Mouse (Mus musculus): ENCODE measurements at regions not wholly inside any gene's neighbourhood (a gene's known extent, or its start where the extent isn't known, plus 50 kb on each side); places are given as distances from the start of the nearest gene placed in this dataset.

DNA sequence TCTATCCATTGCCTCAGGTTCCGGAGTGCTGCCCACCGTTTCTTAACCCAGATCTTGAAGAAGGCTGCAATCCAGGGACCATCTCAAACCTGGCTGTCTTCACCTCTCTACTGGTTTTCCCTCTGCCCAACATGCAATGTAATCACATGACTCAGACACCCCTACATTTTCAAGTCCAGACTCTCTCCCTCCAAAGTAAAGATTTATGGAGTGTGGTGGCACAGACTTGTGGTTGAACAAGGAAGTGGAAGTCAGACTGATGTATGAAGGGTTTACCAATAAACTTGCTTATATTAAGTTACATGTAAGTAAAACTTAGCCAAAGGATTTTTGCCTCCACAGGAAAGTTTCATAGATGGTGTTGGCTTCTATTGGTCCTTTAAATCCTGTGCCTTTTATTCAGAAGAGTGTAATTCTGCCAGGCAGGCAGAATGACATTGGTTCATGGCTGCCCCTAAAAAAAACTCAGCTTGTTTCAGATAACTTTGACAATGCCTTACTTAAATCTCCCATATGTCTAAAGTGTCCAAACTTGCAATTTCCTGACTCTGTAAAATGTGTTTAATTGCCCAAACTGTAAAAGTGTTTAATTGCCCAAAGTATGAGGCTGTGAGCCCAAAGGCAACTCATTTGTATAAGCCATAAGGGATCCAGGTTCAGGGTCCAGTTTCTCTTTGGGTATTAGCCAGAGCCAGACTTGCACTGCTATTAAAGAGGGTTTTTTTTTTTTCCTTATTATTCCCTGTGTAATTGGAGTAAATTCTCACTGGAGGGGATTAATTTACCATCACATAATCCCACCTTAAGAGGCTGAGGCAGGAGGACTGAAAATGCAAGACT lies 61.7 kb upstream of the Mfge8 start:
- H3K36me3 ChIP-seq (replicated peaks in 1 of 2; ENCODE audit: control insufficient read depth in 1 of 2, insufficient read depth in 1 of 2, low read length in 1 of 2) = no peaks in the 10 kb centered on the region
- H3K4me1 ChIP-seq (ENCODE audit: control insufficient read depth in 1 of 2, insufficient read depth in 2 of 2) = peaks cover 0 to 4% of the 10 kb centered on the region in 2 experiments; a peak in 2 of 4 replicates
- H3K4me3 ChIP-seq (replicated peaks in 1 of 3; ENCODE audit: low read depth in 2 of 3, low read length in 2 of 3, poor library complexity in 1 of 3) = no peak overlapping the region
- H3K27ac ChIP-seq (ENCODE audit: insufficient read depth, low read depth) = no peak overlapping the region
- H3K27me3 ChIP-seq (replicated peaks) = peaks cover 31% of the 10 kb centered on the region
- in situ Hi-C loops (cut with MboI; ENCODE audit: low pct_ligation_motif_present, low pct_unique_long_range_greater_than_20kb, low sequenced_read_pairs) = no loop called here
- H3K9me3 ChIP-seq (replicated peaks; ENCODE audit: low read length) = peaks cover 3% of the 10 kb centered on the region
- dilution Hi-C loops (cut with MboI; ENCODE audit: extremely low pct_ligation_motif_present, extremely low pct_unique_long_range_greater_than_20kb, low sequenced_read_pairs) = no loop called here
- H3K9ac ChIP-seq (ENCODE audit: insufficient read depth, low read depth) = no peak overlapping the region
- DNase-seq (ENCODE audit: extremely low read depth) = no peak
- H3K79me2 ChIP-seq (replicated peaks; ENCODE audit: control insufficient read depth, extremely low read depth, insufficient read depth, poor library complexity, severe bottlenecking) = no peaks in the 10 kb centered on the region
- TF ChIP-seq SIN3A (IDR thresholded peaks at IDR 0.05; ENCODE audit: low read length) (no peak), POLR2AphosphoS2 (IDR thresholded peaks at IDR 0.05; ENCODE audit: low read depth, low read length) (no peak), MAZ (IDR thresholded peaks at IDR 0.05; ENCODE audit: low read depth, low read length) (no peak), JUND (conservative IDR thresholded peaks at IDR 0.05; ENCODE audit: low read depth, low read length) (no peak), ETS1 (conservative IDR thresholded peaks at IDR 0.05; ENCODE audit: low read depth, low read length) (no peak), TCF12 (IDR thresholded peaks at IDR 0.05; ENCODE audit: low read depth, low read length) (no peak), ZKSCAN1 (IDR thresholded peaks at IDR 0.05; ENCODE audit: borderline replicate concordance, low read depth, low read length) (no peak), MEF2A (IDR thresholded peaks at IDR 0.05; ENCODE audit: borderline replicate concordance, low read depth, low read length) (no peak), NELFE (IDR thresholded peaks at IDR 0.05; ENCODE audit: low read depth, low read length) (no peak), SMC3 (IDR thresholded peaks at IDR 0.05; ENCODE audit: low read depth, low read length) (no peak), POLR2A (IDR thresholded peaks at IDR 0.05; ENCODE audit: low read depth, low read length) (no peak), JUN (IDR thresholded peaks at IDR 0.05; ENCODE audit: insufficient read depth, low read depth, low read length) (no peak)
- no peak overlapping the region for H3K4me2 ChIP-seq (ENCODE audit: insufficient read depth, low read depth, poor library complexity, severe bottlenecking)

DNA sequence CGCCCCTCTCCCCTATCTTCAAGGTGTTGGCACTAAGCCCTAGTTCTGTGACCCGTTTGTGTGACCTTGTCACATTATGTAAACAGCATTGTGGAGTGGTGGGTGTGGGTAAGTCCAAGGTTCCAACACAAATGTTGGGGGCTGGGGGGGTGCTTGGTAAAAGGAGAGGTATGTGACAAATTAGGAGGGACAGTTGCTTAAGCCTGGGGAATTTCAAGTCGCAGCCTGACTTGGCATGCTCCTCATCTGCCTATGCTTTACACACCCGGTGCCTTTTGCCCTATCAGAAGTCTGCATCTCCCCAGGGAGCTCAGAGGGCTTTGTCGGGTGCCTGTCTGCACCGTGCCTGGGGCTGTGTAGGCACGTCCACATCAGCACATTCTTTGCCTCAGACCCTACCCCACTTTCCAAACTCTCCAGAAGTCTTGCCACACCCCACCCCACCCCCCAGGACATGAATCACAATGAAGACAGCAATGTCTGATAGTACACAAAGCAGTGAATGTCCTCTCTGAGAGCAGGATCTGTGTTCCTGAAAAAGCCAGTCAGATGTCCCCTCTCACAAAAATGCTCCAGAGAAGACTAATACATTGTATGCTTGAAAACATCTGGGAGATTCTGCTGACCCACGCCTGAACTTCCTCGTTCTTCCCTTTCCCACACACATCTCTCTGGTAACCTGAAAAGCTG lies 61.6 kb upstream of the Abhd2 start:
- H3K4me2 ChIP-seq (ENCODE audit: insufficient read depth, low read depth, poor library complexity, severe bottlenecking) = peak overlapping the region; percentile 76
- peaks cover 6% of the 10 kb centered on the region for H3K9me3 ChIP-seq (replicated peaks; ENCODE audit: low read length)
- peaks cover 31% of the 10 kb centered on the region for H3K27me3 ChIP-seq (replicated peaks)
- H3K4me1 ChIP-seq (ENCODE audit: control insufficient read depth in 1 of 2, insufficient read depth in 2 of 2) = peaks cover 0 to 4% of the 10 kb centered on the region in 2 experiments; a peak in 2 of 4 replicates
- dilution Hi-C loops (cut with MboI; ENCODE audit: extremely low pct_ligation_motif_present, extremely low pct_unique_long_range_greater_than_20kb, low sequenced_read_pairs) (no loop called here), in situ Hi-C loops (cut with MboI; ENCODE audit: low pct_ligation_motif_present, low pct_unique_long_range_greater_than_20kb, low sequenced_read_pairs) (no loop called here)
- no peaks in the 10 kb centered on the region for H3K79me2 ChIP-seq (replicated peaks; ENCODE audit: control insufficient read depth, extremely low read depth, insufficient read depth, poor library complexity, severe bottlenecking)
- H3K4me3 ChIP-seq (replicated peaks in 1 of 3; ENCODE audit: low read depth in 2 of 3, low read length in 2 of 3, poor library complexity in 1 of 3) = no peak overlapping the region
- no peak overlapping the region for H3K9ac ChIP-seq (ENCODE audit: insufficient read depth, low read depth)
- H3K27ac ChIP-seq (ENCODE audit: insufficient read depth, low read depth) = no peak overlapping the region
- TF ChIP-seq NELFE (IDR thresholded peaks at IDR 0.05; ENCODE audit: low read depth, low read length) = no peak
- TF ChIP-seq CTCF (conservative IDR thresholded peaks at IDR 0.05 in 1 of 2, IDR thresholded peaks at IDR 0.05 in 1 of 2; ENCODE audit: low read depth in 2 of 2, low read length in 2 of 2) = no peak
- TF ChIP-seq E2F4 (IDR thresholded peaks at IDR 0.05; ENCODE audit: insufficient replicate concordance, low read depth, low read length) = no peak
- TF ChIP-seq UBTF (IDR thresholded peaks at IDR 0.05; ENCODE audit: low read depth, low read length) = no peak
- TF ChIP-seq MEF2A (IDR thresholded peaks at IDR 0.05; ENCODE audit: borderline replicate concordance, low read depth, low read length) = no peak
- TF ChIP-seq HCFC1 (IDR thresholded peaks at IDR 0.05; ENCODE audit: low read depth, low read length) = no peak
- TF ChIP-seq ZC3H11A (IDR thresholded peaks at IDR 0.05; ENCODE audit: low read depth, low read length) = no peak
- TF ChIP-seq MAFK (IDR thresholded peaks at IDR 0.05; ENCODE audit: insufficient replicate concordance, low read length) = no peak
- DNase-seq (ENCODE audit: extremely low read depth) = peak; percentile 15
- H3K36me3 ChIP-seq (replicated peaks in 1 of 2; ENCODE audit: control insufficient read depth in 1 of 2, insufficient read depth in 1 of 2, low read length in 1 of 2) = no peaks in the 10 kb centered on the region

All from CH12.LX (cell line).